Mouse (Mus musculus) CH12.LX (cell line): ENCODE data around the gene Scn4a. TPM values are rescaled to one million over a fixed set of nuclear protein-coding genes. Genes with fewer than 3 reads are reported as not detected.

ENCODE experiments used
- DNase-seq: peaks from one replicate; pipeline ENCODE4 v3.0.0-alpha.2; 2013; ENCODE audit errors: extremely low read depth
- H3K27ac ChIP-seq: 2 replicates; pipeline ENCODE4 v1.5.1; 2012; ENCODE audit warnings: low read depth, mild to moderate bottlenecking, control low read depth, moderate library complexity; ENCODE audit not compliant: insufficient read depth
- H3K27me3 ChIP-seq: replicated peaks from 2 replicates; pipeline ENCODE3; 2012; ENCODE audit warnings: inconsistent platforms
- H3K36me3 ChIP-seq, 2 experiments: replicated peaks in 1 of 2; 2 replicates each; pipeline versions ENCODE3 to v1.6.1; 2012; ENCODE audit warnings: inconsistent platforms in 1 of 2, low read length in 1 of 2, mild to moderate bottlenecking in 1 of 2, mixed read lengths in 1 of 2, moderate library complexity in 1 of 2; ENCODE audit not compliant: control insufficient read depth in 1 of 2, insufficient read depth in 1 of 2
- H3K4me1 ChIP-seq, 2 experiments: 2 replicates each; pipeline ENCODE4 v1.6.1; 2012; ENCODE audit warnings: inconsistent platforms in 1 of 2, moderate library complexity in 1 of 2; ENCODE audit not compliant: insufficient read depth in 2 of 2, control insufficient read depth in 1 of 2
- H3K4me2 ChIP-seq: 2 replicates; pipeline ENCODE4 v1.6.1; 2012; ENCODE audit warnings: low read depth, mild to moderate bottlenecking, control low read depth; ENCODE audit not compliant: poor library complexity, insufficient read depth, severe bottlenecking
- H3K4me3 ChIP-seq, 3 experiments: fragments of 150-350 bp in 1 of 3; sonication (generic) in 1 of 3; replicated peaks in 1 of 3; 2 replicates each; pipeline versions ENCODE3 to v1.5.1; 2011 to 2012; ENCODE audit warnings: low read depth in 2 of 3, low read length in 2 of 3, mild to moderate bottlenecking in 2 of 3, moderate library complexity in 2 of 3, control low read depth in 1 of 3, improper control_type of control experiment in 1 of 3, inconsistent platforms in 1 of 3, mixed read lengths in 1 of 3; ENCODE audit not compliant: poor library complexity in 1 of 3
- H3K79me2 ChIP-seq: replicated peaks from 2 replicates; pipeline ENCODE4 v1.6.1; 2012; ENCODE audit warnings: mild to moderate bottlenecking, moderate library complexity; ENCODE audit not compliant: control insufficient read depth, poor library complexity, insufficient read depth, severe bottlenecking; ENCODE audit errors: extremely low read depth
- H3K9ac ChIP-seq: 2 replicates; pipeline ENCODE4 v1.6.1; 2012; ENCODE audit warnings: low read depth, mild to moderate bottlenecking, control low read depth, moderate library complexity; ENCODE audit not compliant: insufficient read depth
- H3K9me3 ChIP-seq: replicated peaks from 2 replicates; pipeline ENCODE3; 2012; ENCODE audit warnings: low read length, inconsistent platforms, mixed read lengths
- BHLHE40 ChIP-seq: IDR thresholded peaks from 2 replicates; pipeline ENCODE4 v1.6.1; 2011; ENCODE audit warnings: mild to moderate bottlenecking, low read depth, low read length, improper control_type of control experiment
- CHD1 ChIP-seq: IDR thresholded peaks from 2 replicates; pipeline ENCODE4 v1.6.1; 2012; ENCODE audit warnings: low read depth, low read length, improper control_type of control experiment, inconsistent platforms
- CHD2 ChIP-seq: IDR thresholded peaks from 2 replicates; pipeline ENCODE4 v1.6.1; 2011; ENCODE audit warnings: low read length, improper control_type of control experiment
- CTCF ChIP-seq, 2 experiments: IDR thresholded peaks in 1 of 2; conservative IDR thresholded peaks in 1 of 2; 2 replicates each; pipeline ENCODE4 v1.5.1; 2011 to 2012; ENCODE audit warnings: low read depth in 2 of 2, low read length in 2 of 2, improper control_type of control experiment in 1 of 2, inconsistent platforms in 1 of 2, mild to moderate bottlenecking in 1 of 2, moderate library complexity in 1 of 2
- E2F4 ChIP-seq: IDR thresholded peaks from 2 replicates; pipeline ENCODE4 v1.6.1; 2011; ENCODE audit warnings: low read depth, low read length, improper control_type of control experiment; ENCODE audit not compliant: insufficient replicate concordance
- ELF1 ChIP-seq: IDR thresholded peaks from 2 replicates; pipeline ENCODE4 v1.6.1; 2014; ENCODE audit warnings: low read depth, mild to moderate bottlenecking, inconsistent platforms, low read length, improper control_type of control experiment
- ETS1 ChIP-seq: conservative IDR thresholded peaks from 2 replicates; pipeline ENCODE4 v1.6.1; 2012; ENCODE audit warnings: low read depth, mild to moderate bottlenecking, inconsistent platforms, low read length, improper control_type of control experiment, moderate library complexity
- GABPA ChIP-seq: IDR thresholded peaks from 2 replicates; pipeline ENCODE4 v1.6.1; 2012; ENCODE audit warnings: low read depth, low read length, improper control_type of control experiment, inconsistent platforms; ENCODE audit not compliant: insufficient replicate concordance
- HCFC1 ChIP-seq: IDR thresholded peaks from 2 replicates; pipeline ENCODE4 v1.6.1; 2012; ENCODE audit warnings: low read depth, mild to moderate bottlenecking, inconsistent platforms, low read length, improper control_type of control experiment
- IRF4 ChIP-seq: IDR thresholded peaks from 2 replicates; pipeline ENCODE4 v1.6.1; 2014; ENCODE audit warnings: low read depth, mild to moderate bottlenecking, inconsistent platforms, low read length, improper control_type of control experiment
- JUN ChIP-seq: IDR thresholded peaks from 2 replicates; pipeline ENCODE4 v1.6.1; 2011; ENCODE audit warnings: low read depth, mild to moderate bottlenecking, low read length, improper control_type of control experiment, moderate library complexity; ENCODE audit not compliant: insufficient read depth
- KAT2A ChIP-seq: IDR thresholded peaks from 2 replicates; pipeline ENCODE4 v1.6.1; 2012; ENCODE audit warnings: low read length, improper control_type of control experiment, inconsistent platforms; ENCODE audit not compliant: insufficient replicate concordance
- MAFK ChIP-seq: IDR thresholded peaks from 2 replicates; pipeline ENCODE4 v1.6.1; 2011; ENCODE audit warnings: low read length, improper control_type of control experiment; ENCODE audit not compliant: insufficient replicate concordance
- MAX ChIP-seq: IDR thresholded peaks from 2 replicates; pipeline ENCODE4 v1.6.1; 2011; ENCODE audit warnings: low read length, improper control_type of control experiment
- MAZ ChIP-seq: IDR thresholded peaks from 2 replicates; pipeline ENCODE4 v1.6.1; 2012; ENCODE audit warnings: low read depth, mild to moderate bottlenecking, inconsistent platforms, low read length, improper control_type of control experiment, moderate library complexity
- MEF2A ChIP-seq: IDR thresholded peaks from 2 replicates; pipeline ENCODE4 v1.6.1; 2014; ENCODE audit warnings: low read depth, mild to moderate bottlenecking, inconsistent platforms, low read length, improper control_type of control experiment, borderline replicate concordance
- MXI1 ChIP-seq: IDR thresholded peaks from 2 replicates; pipeline ENCODE4 v1.6.1; 2011; ENCODE audit warnings: mild to moderate bottlenecking, low read depth, low read length, improper control_type of control experiment
- MYC ChIP-seq: IDR thresholded peaks from 2 replicates; pipeline ENCODE4 v1.6.1; 2011; ENCODE audit warnings: low read depth, mild to moderate bottlenecking, improper control_type of control experiment, low read length
- NELFE ChIP-seq: IDR thresholded peaks from 2 replicates; pipeline ENCODE4 v1.6.1; 2011; ENCODE audit warnings: low read depth, low read length, improper control_type of control experiment
- NRF1 ChIP-seq: IDR thresholded peaks from 2 replicates; pipeline ENCODE4 v1.6.1; 2014; ENCODE audit warnings: low read depth, mild to moderate bottlenecking, inconsistent platforms, low read length, improper control_type of control experiment, moderate library complexity
- PAX5 ChIP-seq: IDR thresholded peaks from 2 replicates; pipeline ENCODE4 v1.6.1; 2012; ENCODE audit warnings: low read length, inconsistent platforms, mixed read lengths
- RAD21 ChIP-seq: IDR thresholded peaks from 2 replicates; pipeline ENCODE4 v1.6.1; 2011; ENCODE audit warnings: low read depth, mild to moderate bottlenecking, low read length, improper control_type of control experiment, moderate library complexity
- SIN3A ChIP-seq: IDR thresholded peaks from 2 replicates; pipeline ENCODE4 v1.6.1; 2012; ENCODE audit warnings: low read length, improper control_type of control experiment, inconsistent platforms
- SMC3 ChIP-seq: IDR thresholded peaks from 2 replicates; pipeline ENCODE4 v1.6.1; 2011; ENCODE audit warnings: low read depth, low read length, improper control_type of control experiment
- TBP ChIP-seq: conservative IDR thresholded peaks from 2 replicates; pipeline ENCODE4 v1.6.1; 2011; ENCODE audit warnings: low read depth, low read length, improper control_type of control experiment
- TCF12 ChIP-seq: IDR thresholded peaks from 2 replicates; pipeline ENCODE4 v1.6.1; 2014; ENCODE audit warnings: low read depth, mild to moderate bottlenecking, inconsistent platforms, low read length, improper control_type of control experiment
- USF1 ChIP-seq: IDR thresholded peaks from 2 replicates; pipeline ENCODE4 v1.6.1; 2014; ENCODE audit warnings: low read depth, mild to moderate bottlenecking, inconsistent platforms, low read length, improper control_type of control experiment
- USF2 ChIP-seq: conservative IDR thresholded peaks from 2 replicates; pipeline ENCODE4 v1.6.1; 2011; ENCODE audit warnings: low read depth, low read length, improper control_type of control experiment
- ZC3H11A ChIP-seq: IDR thresholded peaks from 2 replicates; pipeline ENCODE4 v1.6.1; 2012; ENCODE audit warnings: low read depth, mild to moderate bottlenecking, inconsistent platforms, low read length, improper control_type of control experiment
- ZKSCAN1 ChIP-seq: IDR thresholded peaks from 2 replicates; pipeline ENCODE4 v1.6.1; 2012; ENCODE audit warnings: low read depth, inconsistent platforms, low read length, improper control_type of control experiment, borderline replicate concordance
- ZMIZ1 ChIP-seq: IDR thresholded peaks from 2 replicates; pipeline ENCODE4 v1.6.1; 2012; ENCODE audit warnings: low read depth, mild to moderate bottlenecking, inconsistent platforms, low read length, improper control_type of control experiment
- ZNF384 ChIP-seq: IDR thresholded peaks from 2 replicates; pipeline ENCODE4 v1.6.1; 2012; ENCODE audit warnings: low read depth, low read length, improper control_type of control experiment, inconsistent platforms
- dilution Hi-C: fragments of 300-500 bp; cut with MboI; formaldehyde crosslinking; loops from 2 replicates; pipeline ENCODE4 v1.14.3; 2020; ENCODE audit warnings: low sequenced_read_pairs; ENCODE audit not compliant: extremely low pct_unique_long_range_greater_than_20kb, extremely low pct_ligation_motif_present
- in situ Hi-C: fragments of 300-500 bp; cut with MboI; formaldehyde crosslinking; loops from 3 replicates; pipeline ENCODE4 v1.14.3; 2019; ENCODE audit warnings: low sequenced_read_pairs, low pct_ligation_motif_present, low pct_unique_long_range_greater_than_20kb, mixed read lengths
- polyA plus RNA-seq: library from polyadenylated mRNA; unstranded; fragments of >175 nt; gene quantifications from 2 replicates; pipeline ENCODE4 v1.2.1, GENCODE M21; 2012; ENCODE audit warnings: low read depth; ENCODE audit not compliant: insufficient read length
- total RNA-seq, 2 experiments: library from RNA; depleted of rRNA; stranded (reverse); fragments of 300-350 nt in 1 of 2; fragments of >200 nt in 1 of 2; gene quantifications; 2 replicates each; pipeline ENCODE4 v1.2.3; 2012 to 2014

The Scn4a gene
- total and polyA plus RNA-seq, 3 experiments = 0.55 to 0.97 (median 0.64) TPM

DNA sequence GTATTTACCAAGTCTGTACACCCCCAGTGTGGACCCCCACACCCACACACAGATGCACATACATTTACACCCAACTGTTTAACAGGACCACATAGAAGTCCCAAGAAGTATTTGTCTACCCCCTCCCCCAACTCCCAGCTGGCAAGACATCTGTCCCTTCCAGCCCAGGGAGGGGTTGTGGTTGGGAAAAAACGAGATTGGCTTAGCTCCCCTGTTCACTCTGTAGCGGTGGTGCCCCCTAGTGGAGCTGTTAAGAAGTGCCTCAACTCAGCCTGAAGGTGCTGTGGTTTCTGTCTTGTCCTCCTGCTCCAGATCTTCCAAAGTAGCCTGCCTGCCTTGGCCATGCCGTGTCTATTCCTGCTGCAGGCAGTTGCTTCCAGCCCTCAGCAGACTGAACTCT lies 13.2 kb upstream of the Scn4a start:
- peaks cover 10% of the 10 kb centered on the region for H3K9me3 ChIP-seq
- no peak overlapping the region for H3K4me3 ChIP-seq
- peaks cover 8% of the 10 kb centered on the region for H3K27me3 ChIP-seq
- H3K4me2 ChIP-seq = no peak overlapping the region
- TF ChIP-seq MAZ (peak; percentile 76; the same call in 1 of the 2 replicates), USF2 (no peak; the same call in 1 of the 2 replicates), RAD21 (peak; percentile 93), MAX (peak; percentile 60; the same call in 1 of the 2 replicates), NELFE (peak; percentile 65; the same call in 1 of the 2 replicates), MEF2A (peak; percentile 50; the same call in 1 of the 2 replicates), ZMIZ1 (no peak), GABPA (no peak), MXI1 (no peak; the same call in 1 of the 2 replicates), SMC3 (peak; percentile 89), TBP (no peak), PAX5 (no peak), ZNF384 (peak; percentile 37; the same call in 1 of the 2 replicates), NRF1 (peak; percentile 35; the same call in 1 of the 2 replicates), E2F4 (no peak), MYC (peak; percentile 49; the same call in 1 of the 2 replicates), CTCF (conservative IDR thresholded peaks at IDR 0.05 in 1 of 2, IDR thresholded peaks at IDR 0.05 in 1 of 2; ENCODE audit: low read depth in 2 of 2, low read length in 2 of 2) (peak; percentile 98), HCFC1 (no peak; the same call in 1 of the 2 replicates), CHD2 (peak; percentile 67), CHD1 (no peak), MAFK (0 out of 2 replicates have a peak, but pooled peaks have one; percentile 22), TCF12 (peak; percentile 49; the same call in 1 of the 2 replicates), IRF4 (peak; percentile 72; the same call in 1 of the 2 replicates), BHLHE40 (peak; percentile 44; the same call in 1 of the 2 replicates), SIN3A (peak; percentile 62; the same call in 1 of the 2 replicates), JUN (no peak), ZKSCAN1 (no peak), ELF1 (0 out of 2 replicates have a peak, but pooled peaks have one; percentile 17), USF1 (no peak), ZC3H11A (peak; percentile 71), KAT2A (0 out of 2 replicates have a peak, but pooled peaks have one; percentile 22), ETS1 (no peak)
- dilution Hi-C loops = no loop called here
- no peaks in the 10 kb centered on the region for H3K79me2 ChIP-seq
- no peak overlapping the region for H3K9ac ChIP-seq
- DNase-seq = peak; percentile 85
- H3K27ac ChIP-seq = no peak overlapping the region
- H3K36me3 ChIP-seq = no peaks in the 10 kb centered on the region
- in situ Hi-C loops = no loop called here
- peaks cover 0 to 8% of the 10 kb centered on the region in 2 experiments; a peak in 2 of 4 replicates for H3K4me1 ChIP-seq
